Mouse (Mus musculus): ENCODE measurements around the gene Nkain2.

Nkain2 gene

DNA sequence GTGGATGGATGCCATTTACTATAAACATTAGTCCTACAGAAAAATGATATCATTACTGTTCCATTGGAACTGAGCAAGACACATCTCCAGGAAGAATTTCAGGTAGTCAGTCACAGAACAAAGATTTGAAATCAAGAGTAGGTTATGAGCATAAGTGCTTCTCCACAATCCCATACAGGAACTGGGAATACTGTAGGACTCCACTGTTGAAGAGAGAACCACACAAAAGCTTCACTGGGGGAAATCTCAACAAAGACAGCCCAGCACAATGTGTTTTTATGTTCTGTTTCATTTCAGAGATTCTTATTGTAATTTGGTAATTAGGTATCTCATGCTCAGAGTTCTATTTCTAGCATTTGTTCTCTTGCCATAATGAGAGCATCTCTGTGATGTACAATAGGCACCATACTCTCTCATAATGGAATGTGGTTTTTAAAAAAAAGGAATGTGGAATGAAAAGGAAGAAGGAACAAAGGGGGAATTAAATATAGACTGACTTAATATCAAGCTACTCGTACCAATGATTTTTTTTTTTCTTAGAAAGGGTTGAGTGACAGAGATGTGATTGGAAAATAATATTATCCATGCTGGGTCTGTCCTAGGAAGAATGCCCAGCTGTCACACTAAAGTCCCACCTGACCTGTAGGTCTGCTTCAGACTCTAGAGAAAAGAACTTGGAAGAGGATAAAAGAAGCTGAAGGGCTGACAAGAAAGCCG is 313.5 kb downstream of the Nkain2 start:
- DNase-seq (ENCODE audit: low spot score): no peak

- peak; percentile 5 for DNase-seq (ENCODE audit: low spot score)
These were observed 332.6 kb downstream of the Nkain2 start for GRCm38 (mm10) chr10:32557673-32558072.

GRCm38 (mm10) chr10:32536057-32536456 is 354.2 kb downstream of the Nkain2 start:
- DNase-seq (ENCODE audit: low spot score): no peak

- DNase-seq (ENCODE audit: low spot score): no peak
These were observed 379.4 kb downstream of the Nkain2 start for GRCm38 (mm10) chr10:32510821-32511220.

- no peak for DNase-seq (ENCODE audit: low spot score)
These were observed 395.6 kb downstream of the Nkain2 start for GRCm38 (mm10) chr10:32494591-32495182.

DNA sequence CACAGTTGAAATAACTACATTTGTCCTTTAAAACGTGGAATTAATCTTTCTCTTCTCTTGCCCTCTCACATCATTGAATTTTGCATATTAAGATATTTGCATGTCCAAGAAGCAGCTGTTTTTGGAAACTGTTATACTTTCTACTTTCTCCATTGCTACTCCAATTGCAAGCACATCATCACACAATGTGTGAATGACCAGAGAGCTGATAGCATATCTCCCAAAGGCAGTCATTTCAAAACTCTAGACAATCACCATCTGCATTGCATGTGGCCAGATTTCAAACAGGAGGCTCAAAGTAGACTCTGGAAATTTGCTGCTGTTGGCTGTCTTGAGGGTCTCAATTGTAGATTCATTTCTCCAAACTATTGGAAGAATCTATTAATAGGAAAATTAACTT is 396.7 kb downstream of the Nkain2 start:
- no peak for DNase-seq (ENCODE audit: low spot score)

DNA sequence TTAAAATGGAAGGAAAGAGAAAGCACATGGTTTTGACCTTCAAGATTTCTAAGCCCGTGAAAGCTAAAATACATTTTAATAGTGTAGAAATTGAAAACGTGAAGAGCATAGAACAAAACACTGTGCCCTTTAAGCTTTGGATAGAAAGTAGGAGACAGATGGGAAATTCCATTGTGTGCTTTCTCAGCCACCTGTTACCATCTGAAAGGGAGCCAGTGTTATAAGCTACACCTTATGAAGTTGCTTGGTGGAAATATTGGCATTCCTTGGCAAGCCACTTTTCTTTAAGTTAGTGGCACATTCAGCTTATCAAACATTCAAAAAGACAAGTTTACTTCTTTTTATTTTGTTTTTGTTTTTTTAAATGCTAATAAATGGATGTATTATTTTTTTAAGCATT is 427.5 kb downstream of the Nkain2 start:
- no peak for DNase-seq (ENCODE audit: low spot score)

DNA sequence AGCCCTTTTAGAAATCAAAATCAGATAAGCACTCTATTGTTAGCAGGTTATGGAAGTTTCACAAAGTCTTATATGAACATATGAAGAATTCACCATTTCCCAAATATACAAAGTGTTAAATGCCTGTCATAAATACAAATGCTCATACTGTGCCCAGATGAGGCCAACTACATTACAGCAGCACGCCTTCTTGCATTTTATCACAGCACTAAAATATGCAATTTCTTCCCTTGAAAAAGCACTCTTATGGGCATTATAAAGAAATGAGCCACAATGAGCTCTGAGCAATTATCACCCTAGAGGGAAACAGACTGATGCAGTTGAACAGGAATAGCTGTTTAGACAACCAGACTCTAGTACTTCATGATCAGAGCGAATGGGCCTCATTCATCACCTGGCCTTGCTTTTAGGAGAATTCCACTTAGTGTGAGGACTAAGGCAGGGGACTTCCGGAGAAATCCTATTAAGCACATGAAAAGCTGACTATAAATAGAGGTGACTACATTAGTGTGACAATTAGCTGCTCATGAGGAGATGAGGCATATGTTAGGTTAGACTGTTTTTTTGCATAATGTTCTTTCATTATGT is 450.2 kb downstream of the Nkain2 start:
- DNase-seq (ENCODE audit: low spot score): no peak

- no peak for DNase-seq (ENCODE audit: low spot score)
These were observed 476.0 kb downstream of the Nkain2 start for GRCm38 (mm10) chr10:32414228-32414627.

- DNase-seq (ENCODE audit: low spot score): no peak
These were observed 478.9 kb downstream of the Nkain2 start for GRCm38 (mm10) chr10:32411331-32411730.

DNA sequence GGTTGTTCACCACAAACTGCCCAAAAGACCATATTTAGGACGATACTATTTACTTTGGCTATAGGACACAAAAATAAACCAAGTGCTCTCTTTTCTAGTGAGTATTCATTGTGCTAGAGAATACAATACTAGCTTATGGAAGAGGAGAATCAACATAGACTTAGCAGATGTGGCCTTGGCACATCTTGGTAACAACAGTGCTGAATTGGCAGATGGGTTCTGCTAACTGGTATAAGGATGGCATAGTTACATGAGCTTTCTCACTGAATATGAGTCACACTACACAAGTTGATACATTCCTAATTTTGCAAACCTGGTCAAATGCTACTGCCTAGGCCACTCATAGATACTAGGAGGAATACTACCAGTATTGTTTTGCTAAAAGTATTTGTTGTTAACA is 489.3 kb downstream of the Nkain2 start:
- DNase-seq (ENCODE audit: low spot score): no peak

DNA sequence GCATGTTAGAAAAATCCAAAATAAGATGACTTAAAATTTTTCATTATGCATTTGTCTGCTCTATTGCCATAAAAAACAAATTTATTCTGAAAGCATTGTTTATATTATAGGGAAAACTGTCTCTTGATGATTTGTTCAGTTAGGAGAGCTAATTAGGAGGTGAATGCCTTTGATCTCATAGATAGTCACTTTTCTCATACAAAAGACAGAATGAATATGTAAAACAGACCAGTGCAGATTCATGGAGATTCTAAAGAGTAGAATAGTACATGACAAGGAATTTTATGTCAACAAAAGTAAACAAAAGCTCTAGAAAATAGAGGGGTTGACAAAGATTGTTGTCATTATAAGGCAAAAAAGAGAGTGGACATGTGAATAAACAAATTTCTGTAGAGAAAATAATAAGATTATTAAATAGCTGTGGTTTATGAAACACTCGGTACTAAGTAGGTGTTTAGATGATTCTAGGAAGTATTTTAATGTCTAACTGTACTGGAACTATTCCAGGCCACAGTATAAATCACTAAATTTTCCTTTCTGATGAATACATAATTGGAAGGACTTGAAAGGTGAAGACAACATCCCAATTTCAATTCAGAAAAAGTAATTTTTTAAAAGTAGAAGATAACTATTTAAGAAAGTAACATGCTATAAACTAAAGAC is 496.3 kb downstream of the Nkain2 start:
- DNase-seq (ENCODE audit: low spot score): no peak

DNA sequence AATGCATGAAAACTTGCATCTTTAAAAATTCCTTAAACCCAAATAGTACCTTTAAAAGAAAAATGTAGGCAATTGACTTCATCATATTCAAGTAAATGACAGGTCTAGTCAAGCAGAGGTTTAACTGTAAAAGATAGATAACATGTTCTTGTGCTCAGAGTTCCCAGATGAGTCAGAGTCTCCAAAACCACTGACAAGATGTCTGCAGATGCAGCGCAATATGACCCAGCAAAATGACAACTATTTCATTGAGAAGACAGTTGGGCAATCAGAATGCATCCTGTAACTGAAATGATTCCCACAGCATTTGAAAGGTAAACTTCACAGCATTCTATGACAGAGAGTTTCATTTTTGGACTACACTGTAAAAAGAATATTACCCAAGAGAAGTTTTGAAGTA is 496.9 kb downstream of the Nkain2 start:
- no peak for DNase-seq (ENCODE audit: low spot score)

- no peak for DNase-seq (ENCODE audit: low spot score)
These were observed 577.5 kb downstream of the Nkain2 start for GRCm38 (mm10) chr10:32312754-32313153.

GRCm38 (mm10) chr10:32301024-32301597 is 589.2 kb downstream of the Nkain2 start:
- no peak for DNase-seq (ENCODE audit: low spot score)

- no peak for DNase-seq (ENCODE audit: low spot score)
These were observed 599.8 kb downstream of the Nkain2 start for GRCm38 (mm10) chr10:32290487-32290886.

- DNase-seq (ENCODE audit: low spot score): no peak
These were observed 606.6 kb downstream of the Nkain2 start for GRCm38 (mm10) chr10:32283690-32284089.

DNA sequence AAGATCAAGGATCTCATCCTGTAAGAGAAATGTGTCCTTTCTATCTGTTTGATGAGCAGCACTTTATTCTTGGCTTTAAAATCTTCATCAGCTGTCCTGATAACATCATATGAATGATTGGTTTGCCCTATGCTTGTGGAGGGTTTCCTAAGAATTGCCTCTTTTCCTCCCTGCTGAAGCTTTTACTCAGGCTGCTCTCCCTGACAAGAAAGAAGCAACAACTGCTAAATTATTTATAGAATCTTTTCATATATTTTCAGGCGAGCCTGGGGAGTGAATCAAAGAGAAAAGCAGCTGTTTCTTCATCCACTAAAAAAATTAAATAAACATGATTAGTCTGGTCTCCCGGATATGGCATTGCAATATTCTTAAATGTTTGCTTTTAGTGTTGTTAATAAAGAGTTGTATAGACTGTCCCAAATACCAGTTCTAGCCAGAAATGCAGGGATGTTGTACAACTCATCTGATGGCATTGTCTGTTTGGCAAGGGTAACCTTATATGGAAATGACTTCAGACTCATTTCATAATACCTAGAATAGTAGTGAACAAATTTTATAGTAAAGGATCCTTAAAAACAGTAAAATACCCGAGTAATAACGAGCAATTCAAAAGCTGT is 646.9 kb downstream of the Nkain2 start:
- DNase-seq (ENCODE audit: low spot score): no peak

- no peak for DNase-seq (ENCODE audit: low spot score)
These were observed 649.1 kb downstream of the Nkain2 start for GRCm38 (mm10) chr10:32241168-32241567.

- DNase-seq (ENCODE audit: low spot score): no peak
These were observed 707.3 kb downstream of the Nkain2 start for GRCm38 (mm10) chr10:32182951-32183350.

GRCm38 (mm10) chr10:32091354-32091753 is 798.9 kb downstream of the Nkain2 start:
- DNase-seq (ENCODE audit: low spot score): no peak

DNA sequence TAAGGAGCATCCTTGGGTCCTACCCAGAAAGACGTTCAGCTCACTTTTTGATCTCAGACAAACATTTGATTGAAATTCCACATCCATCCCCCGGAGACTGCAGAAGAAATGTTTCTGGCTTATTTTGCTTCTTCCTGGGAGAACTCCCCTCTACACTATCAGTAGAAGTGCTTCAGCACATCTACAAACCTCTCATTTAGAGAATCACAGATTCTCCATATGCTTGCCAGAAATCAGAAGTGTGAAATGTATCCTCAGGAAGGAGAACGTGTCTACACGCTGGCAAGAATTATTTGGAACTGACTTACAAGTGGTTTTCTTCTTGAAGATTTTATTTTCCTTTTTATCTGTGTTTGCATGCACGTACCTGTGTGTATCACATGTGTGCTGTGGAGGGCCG is 829.9 kb downstream of the Nkain2 start:
- no peak for DNase-seq (ENCODE audit: low spot score)
